Mouse (Mus musculus): ENCODE data around the gene Ints1. TPM values are rescaled to one million over a fixed set of nuclear protein-coding genes. Genes with fewer than 3 reads are reported as not detected.
"Not testable (repeated sequence)": the region's sequence is repeated elsewhere in the genome, so short reads cannot be mapped to it uniquely, and the experiment has no call there.

Ints1 gene
- polyA plus RNA-seq, 1 experiment from 2014 or later, result 37.2 TPM

DNA sequence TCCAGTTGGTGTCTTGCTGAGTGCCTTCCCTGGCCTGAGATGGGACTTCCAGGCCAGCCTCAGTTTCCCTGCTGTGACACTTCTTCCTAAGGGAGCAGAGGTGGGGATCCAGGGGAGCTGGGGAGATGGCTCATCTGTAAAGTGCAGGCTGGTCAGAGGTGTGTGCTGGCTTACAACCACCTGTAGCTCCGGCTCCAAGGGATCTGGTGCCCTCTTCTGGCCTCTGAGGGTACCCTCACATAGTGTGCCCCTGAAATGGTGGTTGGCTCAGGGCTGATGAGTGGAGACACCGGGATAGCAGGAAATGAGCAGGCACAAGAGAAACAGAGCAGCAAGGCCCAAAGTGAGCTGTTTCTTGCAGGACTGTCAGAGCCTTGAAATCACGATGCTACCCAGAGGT lies 29.7 kb downstream of the Ints1 start:
- Histone ChIP-seq H3K9me3 (ENCODE audit: control insufficient read depth, low read length) (no peaks in the 10 kb centered on the region), H3K27me3 (ENCODE audit: control insufficient read depth, insufficient read depth, low read length) (peaks cover 4% of the 10 kb centered on the region; the same call in 1 of the 2 replicates), H3K27ac (no peak overlapping the region), H3K36me3 (replicated peaks; ENCODE audit: control insufficient read depth, insufficient read depth) (peaks cover 7% of the 10 kb centered on the region), H3K4me1 (replicated peaks; ENCODE audit: control insufficient read depth, insufficient read depth, low read length) (no peaks in the 10 kb centered on the region), H3K4me2 (replicated peaks) (no peak overlapping the region), H3K4me3 (replicated peaks; ENCODE audit: low read length) (no peak overlapping the region), H3K9ac (no peak overlapping the region)
- peak; percentile 66 for DNase-seq (ENCODE audit: low spot score)
- 7% methylated on average over 3 of the region's 3 CpGs for WGBS
- ATAC-seq (ENCODE audit: low FRiP score), result no peak

DNA sequence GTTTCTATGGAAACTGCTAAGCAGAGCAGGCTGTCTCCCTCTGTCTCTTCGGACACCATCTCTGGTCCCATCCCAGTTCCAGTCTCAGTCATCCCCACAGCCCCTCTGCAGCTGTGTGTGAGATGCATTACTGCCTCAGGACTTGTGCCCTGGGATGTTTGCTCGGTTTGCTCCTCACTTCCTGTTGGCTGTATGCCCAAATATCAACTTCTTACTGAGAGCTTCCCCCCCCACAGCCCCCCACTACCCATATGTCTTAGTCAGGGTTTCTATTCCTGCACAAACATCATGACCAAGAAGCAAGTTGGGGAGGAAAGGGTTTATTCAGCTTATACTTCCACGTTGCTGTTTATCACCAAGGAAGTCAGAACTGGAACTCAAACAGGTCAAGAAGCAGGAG lies 32.8 kb downstream of the Ints1 start:
- not testable (repeated sequence) for H3K9ac ChIP-seq; H3K36me3 ChIP-seq (replicated peaks; ENCODE audit: control insufficient read depth, insufficient read depth); H3K9me3 ChIP-seq (ENCODE audit: control insufficient read depth, low read length); H3K27ac ChIP-seq; H3K27me3 ChIP-seq (ENCODE audit: control insufficient read depth, insufficient read depth, low read length); ATAC-seq (ENCODE audit: low FRiP score); H3K4me3 ChIP-seq (replicated peaks; ENCODE audit: low read length); H3K4me1 ChIP-seq (replicated peaks; ENCODE audit: control insufficient read depth, insufficient read depth, low read length); H3K4me2 ChIP-seq (replicated peaks); DNase-seq (ENCODE audit: low spot score)
- 55% methylated on average over 3 of the region's 3 CpGs for WGBS

DNA sequence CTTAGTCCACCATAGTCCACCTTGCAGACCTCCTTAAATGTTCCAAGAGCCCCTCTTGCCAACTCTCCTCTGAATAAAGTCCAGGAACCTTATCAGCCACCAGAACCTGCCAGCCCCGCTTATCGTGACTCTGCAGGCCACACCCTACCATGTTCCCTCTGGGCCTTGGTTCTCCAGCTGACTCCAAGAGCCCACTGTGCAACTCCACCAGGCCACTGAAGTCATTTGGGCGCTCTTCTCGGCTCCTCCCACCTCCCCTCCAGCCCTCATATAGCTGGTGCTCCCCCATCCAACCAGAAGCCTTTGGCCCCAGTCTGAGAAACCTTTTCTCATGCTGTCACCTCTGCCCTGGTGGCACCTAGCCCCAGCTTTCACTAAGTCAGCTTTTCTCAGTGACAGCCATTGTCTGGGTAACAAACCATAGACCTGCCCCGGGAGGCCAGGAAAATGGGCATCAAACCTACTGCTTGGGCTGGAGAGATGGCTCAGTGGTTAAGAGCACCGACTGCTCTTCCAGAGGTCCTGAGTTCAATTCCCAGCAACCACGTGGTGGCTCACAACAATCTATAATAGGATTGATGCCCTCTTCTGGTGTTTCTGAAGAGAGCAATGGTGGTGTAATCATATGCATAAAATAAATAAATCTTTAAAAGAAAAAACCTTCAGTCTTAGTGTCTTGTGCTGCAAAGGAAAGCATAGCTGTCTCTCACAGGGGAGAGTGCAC lies 36.7 kb downstream of the Ints1 start:
- Histone ChIP-seq H3K4me1 (replicated peaks; ENCODE audit: control insufficient read depth, insufficient read depth, low read length) (peaks cover 14% of the 10 kb centered on the region), H3K27me3 (ENCODE audit: control insufficient read depth, insufficient read depth, low read length) (no peaks in the 10 kb centered on the region), H3K4me3 (replicated peaks; ENCODE audit: low read length) (no peak overlapping the region), H3K9me3 (ENCODE audit: control insufficient read depth, low read length) (no peaks in the 10 kb centered on the region), H3K27ac (no peak overlapping the region), H3K4me2 (replicated peaks) (no peak overlapping the region), H3K36me3 (replicated peaks; ENCODE audit: control insufficient read depth, insufficient read depth) (no peaks in the 10 kb centered on the region), H3K9ac (no peak overlapping the region)
- no peak for DNase-seq (ENCODE audit: low spot score)
- 73% methylated on average over 7 of the region's 7 CpGs for WGBS
- ATAC-seq (ENCODE audit: low FRiP score), result no peak

DNA sequence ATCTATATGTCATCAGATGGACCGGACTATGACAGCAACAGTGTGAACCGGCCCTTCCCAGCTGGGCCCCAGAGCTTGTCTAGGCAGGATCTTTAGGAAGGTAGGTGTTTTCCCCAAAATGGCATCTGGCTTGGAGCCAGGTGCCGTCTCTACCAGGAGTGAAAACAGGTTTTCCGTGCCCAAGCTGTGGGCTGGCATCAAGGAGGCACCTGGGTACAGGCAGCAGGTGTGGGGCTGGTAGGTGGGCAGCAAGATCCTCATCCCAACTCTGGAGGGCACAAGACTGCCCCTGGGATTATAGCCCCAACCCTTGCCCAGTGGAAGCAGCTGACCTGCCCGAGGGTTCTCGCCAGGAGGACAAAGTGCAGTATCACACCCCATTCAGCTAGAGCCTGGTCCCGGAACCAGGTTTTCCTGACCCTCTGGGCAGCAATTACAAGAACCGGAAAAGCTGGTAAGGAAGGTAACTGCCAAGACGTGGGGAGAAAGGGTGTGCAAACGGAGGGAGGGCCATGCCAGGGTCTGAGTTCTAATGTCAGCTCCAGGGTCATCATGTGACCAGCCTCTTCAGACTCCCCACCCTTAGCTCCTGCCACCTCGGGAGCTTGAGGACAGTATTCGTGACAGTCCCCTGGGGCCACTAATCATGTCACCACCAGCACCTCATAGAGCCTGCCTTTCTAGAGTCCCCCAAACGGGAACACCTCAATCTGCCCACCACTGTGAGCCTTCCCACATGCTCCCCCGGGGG lies 37.5 kb downstream of the Ints1 start:
- H3K27ac ChIP-seq, result no peak overlapping the region
- no peaks in the 10 kb centered on the region for H3K9me3 ChIP-seq (ENCODE audit: control insufficient read depth, low read length)
- no peak overlapping the region for H3K9ac ChIP-seq
- no peak overlapping the region for H3K4me3 ChIP-seq (replicated peaks; ENCODE audit: low read length)
- no peak for ATAC-seq (ENCODE audit: low FRiP score)
- no peaks in the 10 kb centered on the region for H3K36me3 ChIP-seq (replicated peaks; ENCODE audit: control insufficient read depth, insufficient read depth)
- H3K4me2 ChIP-seq (replicated peaks), result no peak overlapping the region
- H3K4me1 ChIP-seq (replicated peaks; ENCODE audit: control insufficient read depth, insufficient read depth, low read length), result peaks cover 14% of the 10 kb centered on the region
- no peaks in the 10 kb centered on the region for H3K27me3 ChIP-seq (ENCODE audit: control insufficient read depth, insufficient read depth, low read length)
- no peak for DNase-seq (ENCODE audit: low spot score)
- WGBS, result 79% methylated on average over 14 of the region's 14 CpGs

DNA sequence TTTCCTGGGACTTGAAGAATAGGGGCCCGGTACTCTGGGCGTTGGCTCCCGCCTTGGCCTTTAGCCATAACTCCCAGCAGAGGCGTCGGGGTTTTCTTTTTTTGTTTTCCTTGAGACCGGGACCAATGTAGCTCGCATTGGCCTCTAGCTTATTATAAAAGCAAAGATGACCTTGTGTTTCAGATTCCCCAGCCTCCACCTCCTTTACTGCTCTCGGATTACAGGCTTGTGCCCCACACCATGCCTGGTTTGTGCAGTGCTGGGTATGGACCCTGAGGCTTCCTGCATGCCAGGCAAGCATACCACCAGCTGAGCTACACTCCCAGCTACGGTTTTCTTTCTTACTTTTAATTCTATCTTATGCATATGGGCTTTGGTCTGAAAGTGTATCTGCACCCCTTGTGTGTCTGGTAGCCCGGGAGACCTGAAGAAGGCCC lies 39.0 kb downstream of the Ints1 start:
- H3K9ac ChIP-seq, result no peak overlapping the region; the same call in 1 of the 2 replicates
- no peak for DNase-seq (ENCODE audit: low spot score)
- H3K36me3 ChIP-seq (replicated peaks; ENCODE audit: control insufficient read depth, insufficient read depth), result no peaks in the 10 kb centered on the region
- no peak overlapping the region; the same call in 1 of the 2 replicates for H3K27ac ChIP-seq
- ATAC-seq (ENCODE audit: low FRiP score), result peak; percentile 34
- peak overlapping the region; percentile 81 for H3K4me2 ChIP-seq (replicated peaks)
- 10% methylated on average over 10 of the region's 10 CpGs for WGBS
- no peaks in the 10 kb centered on the region for H3K9me3 ChIP-seq (ENCODE audit: control insufficient read depth, low read length)
- no peaks in the 10 kb centered on the region for H3K27me3 ChIP-seq (ENCODE audit: control insufficient read depth, insufficient read depth, low read length)
- H3K4me3 ChIP-seq (replicated peaks; ENCODE audit: low read length), result peak overlapping the region; percentile 35
- peaks cover 14% of the 10 kb centered on the region for H3K4me1 ChIP-seq (replicated peaks; ENCODE audit: control insufficient read depth, insufficient read depth, low read length)

DNA sequence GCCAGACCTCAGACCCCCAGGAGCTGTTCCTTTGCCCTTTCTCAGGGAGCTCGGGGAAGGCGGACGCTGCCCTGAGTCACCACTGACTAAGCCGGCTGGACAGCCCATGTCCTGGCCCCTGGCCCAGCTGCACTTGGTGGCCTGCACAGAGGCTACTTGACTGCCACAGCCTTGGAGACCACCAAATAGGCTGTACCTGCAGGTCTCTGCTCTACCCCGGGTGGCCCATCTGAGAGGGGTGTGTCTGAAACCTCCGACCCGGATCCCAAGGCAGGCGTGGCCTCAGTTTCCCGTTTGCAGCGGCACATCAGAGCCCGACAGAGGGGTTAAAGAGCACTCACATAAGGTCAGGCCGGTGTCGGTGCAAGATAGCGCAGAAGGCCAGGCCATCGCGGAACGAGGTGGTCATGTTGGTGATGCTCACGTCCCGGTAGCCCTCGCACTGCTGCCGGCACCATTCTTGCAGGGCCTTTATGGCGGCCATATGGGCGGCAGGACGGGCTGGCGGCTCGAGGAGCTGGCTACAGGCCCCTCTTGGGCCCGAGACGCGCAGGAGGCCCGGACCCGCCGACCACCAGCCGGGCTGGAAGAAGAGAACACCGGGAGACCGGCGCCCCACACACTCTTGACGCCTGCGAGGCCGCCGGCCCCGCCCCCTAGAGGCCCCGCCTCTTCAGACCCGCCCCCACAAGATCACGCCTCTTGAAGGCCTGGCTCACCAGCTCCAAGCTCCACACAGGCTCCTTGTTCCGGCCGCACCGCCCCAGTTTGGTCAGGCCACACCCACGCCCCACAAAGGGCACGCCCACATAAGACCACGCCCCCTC lies 39.6 kb downstream of the Ints1 start, which contains the start of gene Micall2:
Micall2 (minus strand) TSS at position 660 of the 827 bp plus-strand sequence.
- WGBS, result 6% methylated on average over 50 of the region's 50 CpGs
- ATAC-seq (ENCODE audit: low FRiP score), result peak; percentile 94
- H3K27ac ChIP-seq, result no peak within 1 kb of the TSS; the same call in 1 of the 2 replicates

DNA sequence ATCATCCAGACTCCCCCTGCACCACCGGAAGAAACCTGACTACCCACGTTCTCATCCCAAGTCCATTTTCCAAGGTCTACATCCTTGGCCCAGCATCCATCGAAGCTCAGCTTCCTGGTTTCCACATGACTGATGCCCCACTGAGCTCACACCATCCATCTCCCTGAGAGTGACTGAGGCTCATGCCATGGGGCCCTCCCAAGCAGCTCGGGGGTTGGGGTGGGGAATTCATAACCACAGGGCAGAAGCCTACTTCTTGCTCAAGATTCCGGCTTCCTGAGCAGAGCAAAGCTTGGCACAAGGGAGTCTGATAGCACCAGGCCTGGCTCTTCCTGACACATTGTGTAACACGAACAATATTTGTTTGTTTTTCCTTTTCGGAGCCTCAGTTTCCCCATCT lies 40.7 kb downstream of the Ints1 start:
- no peak overlapping the region for H3K9ac ChIP-seq
- H3K4me1 ChIP-seq (replicated peaks; ENCODE audit: control insufficient read depth, insufficient read depth, low read length), result peaks cover 30% of the 10 kb centered on the region
- 76% methylated on average over 7 of the region's 7 CpGs for WGBS

More for the DNA sequence above, 39.6 kb downstream of the Ints1 start, which contains the start of gene Micall2:
- Histone ChIP-seq H3K27me3 (ENCODE audit: control insufficient read depth, insufficient read depth, low read length) (no peaks in the 10 kb centered on the region), H3K9me3 (ENCODE audit: control insufficient read depth, low read length) (no peaks in the 10 kb centered on the region), H3K4me3 (replicated peaks; ENCODE audit: low read length) (peak within 1 kb of the TSS; percentile 35), H3K4me2 (replicated peaks) (peak within 1 kb of the TSS; percentile 81), H3K4me1 (replicated peaks; ENCODE audit: control insufficient read depth, insufficient read depth, low read length) (peaks cover 20% of the 10 kb centered on the region), H3K9ac (peak within 1 kb of the TSS; percentile 42), H3K36me3 (replicated peaks; ENCODE audit: control insufficient read depth, insufficient read depth) (no peaks in the 10 kb centered on the region)
- peak; percentile 89 for DNase-seq (ENCODE audit: low spot score)

DNA sequence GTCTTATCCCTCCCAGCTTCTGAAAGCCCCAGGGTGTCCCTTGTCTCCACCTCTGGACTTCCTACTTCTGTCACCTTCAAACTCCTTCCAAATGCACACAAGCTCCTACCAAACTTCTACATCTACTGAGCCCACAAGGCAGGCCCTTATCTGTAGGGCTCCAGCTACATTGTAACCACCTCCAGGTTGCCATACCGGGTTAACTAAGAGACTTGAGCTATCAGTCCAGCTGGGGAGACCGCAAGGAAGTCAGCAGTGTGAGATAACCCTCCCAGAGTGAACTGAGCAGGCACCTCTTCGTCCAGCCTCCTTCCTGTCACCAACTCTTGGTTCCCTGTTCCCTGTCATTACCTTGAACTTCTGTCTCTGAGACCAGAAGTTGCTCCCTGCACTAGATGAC lies 41.5 kb downstream of the Ints1 start:
- H3K4me1 ChIP-seq (replicated peaks; ENCODE audit: control insufficient read depth, insufficient read depth, low read length), result peaks cover 30% of the 10 kb centered on the region
- H3K27me3 ChIP-seq (ENCODE audit: control insufficient read depth, insufficient read depth, low read length), result no peaks in the 10 kb centered on the region
- no peak overlapping the region for H3K27ac ChIP-seq
- H3K9me3 ChIP-seq (ENCODE audit: control insufficient read depth, low read length), result no peaks in the 10 kb centered on the region
- WGBS, result 86% methylated on average over 3 of the region's 3 CpGs
- peak overlapping the region; percentile 81; the same call in 1 of the 2 replicates for H3K4me2 ChIP-seq (replicated peaks)
- DNase-seq (ENCODE audit: low spot score), result no peak
- no peak for ATAC-seq (ENCODE audit: low FRiP score)
- no peaks in the 10 kb centered on the region for H3K36me3 ChIP-seq (replicated peaks; ENCODE audit: control insufficient read depth, insufficient read depth)
- H3K9ac ChIP-seq, result no peak overlapping the region
- H3K4me3 ChIP-seq (replicated peaks; ENCODE audit: low read length), result no peak overlapping the region

More for the DNA sequence above, 40.7 kb downstream of the Ints1 start:
- H3K4me2 ChIP-seq (replicated peaks), result peak overlapping the region; percentile 81
- H3K27me3 ChIP-seq (ENCODE audit: control insufficient read depth, insufficient read depth, low read length), result no peaks in the 10 kb centered on the region
- H3K36me3 ChIP-seq (replicated peaks; ENCODE audit: control insufficient read depth, insufficient read depth), result no peaks in the 10 kb centered on the region
- DNase-seq (ENCODE audit: low spot score) (no peak), ATAC-seq (ENCODE audit: low FRiP score) (no peak)
- H3K4me3 ChIP-seq (replicated peaks; ENCODE audit: low read length), result 0 out of 2 replicates have a peak overlapping the region, but pooled peaks have one; percentile 35
- H3K27ac ChIP-seq, result no peak overlapping the region
- H3K9me3 ChIP-seq (ENCODE audit: control insufficient read depth, low read length), result no peaks in the 10 kb centered on the region
